Mouse (Mus musculus): ENCODE measurements around the gene Olfr1417.

DNA sequence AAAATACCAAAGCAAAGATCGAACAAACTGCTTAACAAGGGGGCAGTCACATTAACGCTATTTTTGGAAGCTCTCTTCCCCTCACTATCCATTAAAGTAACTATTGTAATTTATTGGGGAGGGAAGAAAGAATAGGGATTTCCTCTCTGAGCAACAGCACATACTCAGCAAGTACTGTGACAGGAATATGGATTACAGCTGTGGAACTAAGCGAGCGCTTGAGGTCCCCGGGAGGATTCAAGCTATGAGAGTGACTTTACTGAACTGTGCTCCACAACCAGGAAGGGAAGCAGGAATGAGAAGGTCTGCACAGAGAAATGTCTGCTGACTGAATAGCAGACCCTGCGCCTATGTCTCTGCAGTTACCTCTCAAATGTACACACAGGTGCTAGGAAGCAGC is 50.1 kb downstream of the Olfr1417 start:
- TF ChIP-seq CTCF (IDR thresholded peaks at IDR 0.05; ENCODE audit: insufficient read depth, low read length) (no peak), POLR2A (IDR thresholded peaks at IDR 0.05; ENCODE audit: borderline replicate concordance, extremely low read depth, low read depth, low read length) (no peak)
